Mouse (Mus musculus): ENCODE results near the gene Chst13. TPM values are rescaled to one million over a fixed set of nuclear protein-coding genes. Genes with fewer than 3 reads are reported as not detected.

The Chst13 gene
- 0.12 TPM in 1 of 2 replicates, not detected in the other for polyA plus RNA-seq (2015; fragmentation: Nextera tagmentation; extraction: Ambion mirVana)

GRCm38 (mm10) chr6:90324991-90325390 is at the start of gene Chst13:
Gene Chst13 (minus strand): TSS chr6:90325185.
- Histone ChIP-seq H3K4me1 (replicated peaks) (peaks cover 6% of the 10 kb centered on the region; the same call in 1 of the 2 replicates), H3K27me3 (no peaks in the 10 kb centered on the region), H3K36me3 (no peaks in the 10 kb centered on the region), H3K9me3 (no peaks in the 10 kb centered on the region), H3K9ac (no peak within 1 kb of the TSS), H3K27ac (replicated peaks) (no peak within 1 kb of the TSS), H3K4me2 (peak within 1 kb of the TSS; percentile 46), H3K4me3 (peak within 1 kb of the TSS; percentile 6; the same call in 1 of the 2 replicates)
- no peak for ATAC-seq (ENCODE audit: low FRiP score, low read depth)
- 4% methylated on average over 22 of the region's 22 CpGs for WGBS

- H3K36me3 ChIP-seq: peaks cover 54% of the 10 kb centered on the region
- no peak overlapping the region for H3K9ac ChIP-seq
- H3K4me2 ChIP-seq: no peak overlapping the region
- no peaks in the 10 kb centered on the region for H3K27me3 ChIP-seq
- no peak overlapping the region for H3K4me3 ChIP-seq
- 93% methylated on average over 4 of the region's 4 CpGs for WGBS
- H3K9me3 ChIP-seq: no peaks in the 10 kb centered on the region
- peaks cover 21% of the 10 kb centered on the region for H3K4me1 ChIP-seq (replicated peaks)
- no peak for ATAC-seq (ENCODE audit: low FRiP score, low read depth)
- H3K27ac ChIP-seq (replicated peaks): no peak overlapping the region
Measured at GRCm38 (mm10) chr6:90374647-90375046, 49.7 kb upstream of the Chst13 start.

GRCm38 (mm10) chr6:90369725-90370553 is 45.0 kb upstream of the Chst13 start:
- Histone ChIP-seq H3K36me3 (peaks cover 14% of the 10 kb centered on the region), H3K27me3 (no peaks in the 10 kb centered on the region), H3K9me3 (no peaks in the 10 kb centered on the region), H3K4me2 (peak overlapping the region; percentile 96), H3K27ac (replicated peaks) (peak overlapping the region; percentile 87), H3K9ac (peak overlapping the region; percentile 87), H3K4me1 (replicated peaks) (peaks cover 25% of the 10 kb centered on the region), H3K4me3 (peak overlapping the region; percentile 83)
- WGBS: under 1% methylated on average over 98 of the region's 98 CpGs
- ATAC-seq (ENCODE audit: low FRiP score, low read depth): peak; percentile 84

DNA sequence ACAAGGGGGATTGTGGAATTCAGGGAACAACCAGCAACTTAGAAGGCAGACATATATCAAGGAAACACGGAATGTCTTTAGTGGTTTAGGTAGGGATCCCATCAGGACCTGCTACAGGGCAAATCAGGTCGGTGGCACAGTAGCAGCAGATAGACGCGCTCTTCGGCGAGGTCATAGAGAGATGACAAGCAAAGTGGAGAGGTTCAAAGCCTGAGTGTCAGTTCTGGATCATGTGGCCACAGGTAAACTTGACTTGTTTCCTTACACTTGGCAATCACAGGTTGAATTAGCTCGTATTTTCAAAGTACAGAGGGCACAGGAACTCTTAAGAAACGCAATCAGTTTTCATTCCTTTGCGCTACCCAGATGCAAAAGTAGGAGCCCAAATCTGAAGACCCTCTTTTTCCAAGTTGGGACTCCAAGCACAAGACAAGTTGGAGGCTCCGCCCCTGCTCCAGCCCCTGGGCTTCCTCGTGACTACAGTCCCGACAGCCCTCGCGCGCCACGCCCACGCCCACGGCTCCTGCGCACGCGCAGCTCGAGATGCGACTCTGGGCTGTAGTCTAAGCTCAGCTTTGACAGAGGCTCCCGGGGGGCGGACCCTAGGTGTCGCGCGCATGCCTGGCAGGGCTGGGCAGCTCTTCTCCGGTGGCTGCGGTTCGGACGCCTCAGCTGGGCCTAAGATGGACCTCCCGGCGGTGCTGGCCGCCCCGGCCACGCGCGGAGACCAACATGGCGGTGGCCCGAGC is 44.2 kb upstream of the Chst13 start, which contains the start of gene Zxdc:
TSS of gene Zxdc (plus strand) at position 517 of the 749 bp plus-strand sequence.
- Histone ChIP-seq H3K27ac (replicated peaks) (peak within 1 kb of the TSS; percentile 87), H3K36me3 (peaks cover 7% of the 10 kb centered on the region), H3K9me3 (no peaks in the 10 kb centered on the region), H3K4me2 (peak within 1 kb of the TSS; percentile 96), H3K9ac (peak within 1 kb of the TSS; percentile 87), H3K4me3 (peak within 1 kb of the TSS; percentile 83), H3K4me1 (replicated peaks) (peaks cover 25% of the 10 kb centered on the region), H3K27me3 (no peaks in the 10 kb centered on the region)
- WGBS: 5% methylated on average over 41 of the region's 41 CpGs
- peak; percentile 98 for ATAC-seq (ENCODE audit: low FRiP score, low read depth)

DNA sequence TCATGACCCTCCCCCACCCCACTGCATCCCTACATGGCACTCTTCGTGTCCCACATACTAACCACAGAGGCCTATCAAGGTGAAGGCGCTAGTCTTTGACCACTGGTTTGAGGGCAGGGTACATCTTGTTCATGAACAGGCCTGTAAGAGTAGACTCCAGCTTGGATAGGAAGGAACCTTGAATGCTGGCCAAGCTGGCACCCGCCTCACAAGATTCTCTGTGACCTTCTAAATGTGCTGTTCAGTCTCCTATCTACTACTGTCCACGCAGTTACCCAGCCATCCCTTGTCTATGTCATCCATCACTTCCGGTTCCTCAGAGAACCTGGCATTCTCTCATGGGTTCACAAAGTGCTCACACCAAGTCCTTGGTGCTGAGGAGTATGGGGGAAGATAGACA is 38.3 kb upstream of the Chst13 start:
- Histone ChIP-seq H3K36me3 (no peaks in the 10 kb centered on the region), H3K9ac (no peak overlapping the region), H3K4me1 (replicated peaks) (no peaks in the 10 kb centered on the region; the same call in 1 of the 2 replicates), H3K9me3 (no peaks in the 10 kb centered on the region), H3K27me3 (no peaks in the 10 kb centered on the region), H3K4me2 (no peak overlapping the region), H3K4me3 (no peak overlapping the region), H3K27ac (replicated peaks) (no peak overlapping the region)
- WGBS: 90% methylated on average over 5 of the region's 5 CpGs
- ATAC-seq (ENCODE audit: low FRiP score, low read depth): no peak

DNA sequence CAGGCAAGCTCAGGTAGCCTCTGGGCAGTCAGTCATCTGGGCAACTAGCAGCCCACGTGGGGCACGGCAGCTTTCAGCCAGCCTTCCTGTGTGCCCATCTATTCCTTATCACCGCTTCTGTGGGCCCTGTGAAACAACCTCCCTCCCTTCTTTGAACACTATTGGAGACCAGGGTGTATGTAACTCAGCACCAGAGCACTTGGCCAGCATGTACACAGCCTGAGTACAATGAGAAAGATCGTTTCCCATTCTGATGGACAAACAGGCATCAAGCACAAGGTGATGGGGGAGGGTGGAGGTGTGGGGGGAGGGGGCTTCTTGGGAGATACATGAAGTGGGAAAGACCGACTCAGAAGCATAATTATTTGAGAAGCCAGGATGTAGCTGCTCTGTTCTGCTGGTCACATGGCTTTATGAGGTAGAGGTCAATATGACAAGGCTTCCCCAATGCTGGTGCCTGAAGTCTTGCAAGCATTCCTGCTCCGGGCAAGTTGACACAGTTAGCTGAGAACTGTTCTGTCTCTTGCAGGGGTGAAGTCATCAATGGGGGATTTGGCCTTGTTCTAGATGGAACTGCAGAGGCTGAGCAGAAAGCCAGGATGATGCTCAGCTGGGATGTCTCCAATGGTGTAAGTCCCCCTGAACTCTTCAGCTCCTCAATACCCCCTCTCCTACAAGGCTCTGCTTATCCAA is 36.1 kb upstream of the Chst13 start:
- no peaks in the 10 kb centered on the region; the same call in 1 of the 2 replicates for H3K4me1 ChIP-seq (replicated peaks)
- H3K4me2 ChIP-seq: no peak overlapping the region
- no peaks in the 10 kb centered on the region for H3K36me3 ChIP-seq
- H3K9me3 ChIP-seq: no peaks in the 10 kb centered on the region
- no peak overlapping the region for H3K27ac ChIP-seq (replicated peaks)
- no peak overlapping the region for H3K4me3 ChIP-seq
- WGBS: 87% methylated on average over 6 of the region's 6 CpGs
- no peak for ATAC-seq (ENCODE audit: low FRiP score, low read depth)
- H3K27me3 ChIP-seq: no peaks in the 10 kb centered on the region
- H3K9ac ChIP-seq: no peak overlapping the region

- Histone ChIP-seq H3K27ac (replicated peaks) (no peak overlapping the region), H3K4me2 (no peak overlapping the region), H3K27me3 (no peaks in the 10 kb centered on the region), H3K36me3 (no peaks in the 10 kb centered on the region), H3K4me1 (replicated peaks) (no peaks in the 10 kb centered on the region; the same call in 1 of the 2 replicates), H3K9ac (no peak overlapping the region), H3K9me3 (no peaks in the 10 kb centered on the region), H3K4me3 (no peak overlapping the region)
- WGBS: 55% methylated on average over 7 of the region's 7 CpGs
- peak; percentile 52; the same call in 1 of the 2 replicates for ATAC-seq (ENCODE audit: low FRiP score, low read depth)
Measured at GRCm38 (mm10) chr6:90360024-90360781, 35.2 kb upstream of the Chst13 start.

DNA sequence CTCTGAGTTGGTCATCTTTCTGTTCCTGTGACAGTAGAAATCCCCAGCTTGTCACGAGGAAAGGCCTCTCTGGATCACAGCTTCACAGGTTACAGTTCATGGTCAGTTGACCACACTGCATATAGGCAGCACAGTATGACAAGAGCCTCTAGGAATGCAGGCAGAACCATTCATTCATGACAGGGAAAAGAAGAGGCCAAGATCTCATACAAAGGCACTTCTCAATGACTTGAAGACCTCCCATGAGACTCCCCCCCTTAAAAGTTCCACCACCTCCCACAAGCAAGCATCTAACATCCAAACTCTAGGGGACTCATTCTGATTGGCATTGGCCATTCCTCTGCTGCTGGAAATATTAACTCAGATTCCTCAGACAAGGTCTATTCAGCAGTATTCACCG is 34.5 kb upstream of the Chst13 start:
- ATAC-seq (ENCODE audit: low FRiP score, low read depth): no peak; the same call in 1 of the 2 replicates
- no peak overlapping the region for H3K4me3 ChIP-seq
- H3K27me3 ChIP-seq: no peaks in the 10 kb centered on the region
- no peak overlapping the region for H3K9ac ChIP-seq
- H3K27ac ChIP-seq (replicated peaks): no peak overlapping the region
- H3K36me3 ChIP-seq: no peaks in the 10 kb centered on the region
- H3K4me1 ChIP-seq (replicated peaks): no peaks in the 10 kb centered on the region; the same call in 1 of the 2 replicates
- no peaks in the 10 kb centered on the region for H3K9me3 ChIP-seq
- WGBS: 46% methylated on average over 2 of the region's 2 CpGs
- H3K4me2 ChIP-seq: no peak overlapping the region

DNA sequence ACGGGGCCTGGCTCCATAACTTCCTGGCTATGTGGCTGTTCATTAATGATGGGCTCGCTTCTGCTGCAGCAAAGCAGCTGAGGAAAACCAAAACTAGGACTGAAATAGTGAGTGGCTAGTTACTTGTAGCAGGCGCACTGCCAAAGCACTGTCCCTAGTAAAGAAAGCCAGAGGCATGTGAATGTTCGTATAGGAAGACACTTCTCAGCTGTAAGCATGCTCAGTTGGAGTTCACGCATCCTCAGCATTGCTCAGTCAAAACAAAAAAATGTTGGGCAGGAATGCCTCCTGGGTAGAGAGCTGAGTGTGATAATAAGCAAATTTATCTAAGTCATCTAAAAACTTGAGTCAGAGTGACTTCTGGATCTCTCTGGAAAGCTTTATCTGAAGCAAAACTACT is 33.2 kb upstream of the Chst13 start:
- WGBS: 72% methylated on average over 5 of the region's 5 CpGs
- no peaks in the 10 kb centered on the region; the same call in 1 of the 2 replicates for H3K4me1 ChIP-seq (replicated peaks)
- H3K4me2 ChIP-seq: no peak overlapping the region
- H3K27ac ChIP-seq (replicated peaks): no peak overlapping the region
- H3K27me3 ChIP-seq: no peaks in the 10 kb centered on the region
- ATAC-seq (ENCODE audit: low FRiP score, low read depth): no peak
- no peak overlapping the region for H3K4me3 ChIP-seq
- no peaks in the 10 kb centered on the region for H3K9me3 ChIP-seq
- H3K36me3 ChIP-seq: no peaks in the 10 kb centered on the region
- H3K9ac ChIP-seq: no peak overlapping the region

DNA sequence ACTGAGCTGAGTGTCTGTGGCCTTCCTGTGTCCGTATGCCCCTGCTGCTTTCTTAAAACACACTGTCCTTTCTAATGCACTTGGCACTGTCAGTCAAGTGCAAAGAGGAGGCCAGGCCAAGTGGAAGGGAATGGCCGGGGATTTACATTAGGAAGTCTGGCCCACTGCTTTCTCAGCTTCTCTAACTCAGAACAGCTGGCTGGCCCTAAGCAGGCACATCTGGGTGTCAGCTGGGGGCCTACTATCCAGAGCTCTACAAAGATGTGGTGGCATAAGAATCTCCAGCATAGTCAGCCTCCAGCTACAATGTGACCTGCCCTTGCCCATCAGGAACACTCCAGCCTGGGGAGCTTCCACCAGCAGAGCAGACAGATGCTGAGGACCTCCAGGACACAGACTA is 25.0 kb upstream of the Chst13 start:
- 60% methylated on average over 2 of the region's 2 CpGs for WGBS
- no peak overlapping the region for H3K27ac ChIP-seq (replicated peaks)
- H3K27me3 ChIP-seq: no peaks in the 10 kb centered on the region
- no peak overlapping the region for H3K9ac ChIP-seq
- no peak overlapping the region for H3K4me3 ChIP-seq
- H3K4me2 ChIP-seq: no peak overlapping the region
- no peaks in the 10 kb centered on the region for H3K9me3 ChIP-seq
- H3K4me1 ChIP-seq (replicated peaks): no peaks in the 10 kb centered on the region
- no peaks in the 10 kb centered on the region for H3K36me3 ChIP-seq
- ATAC-seq (ENCODE audit: low FRiP score, low read depth): no peak

DNA sequence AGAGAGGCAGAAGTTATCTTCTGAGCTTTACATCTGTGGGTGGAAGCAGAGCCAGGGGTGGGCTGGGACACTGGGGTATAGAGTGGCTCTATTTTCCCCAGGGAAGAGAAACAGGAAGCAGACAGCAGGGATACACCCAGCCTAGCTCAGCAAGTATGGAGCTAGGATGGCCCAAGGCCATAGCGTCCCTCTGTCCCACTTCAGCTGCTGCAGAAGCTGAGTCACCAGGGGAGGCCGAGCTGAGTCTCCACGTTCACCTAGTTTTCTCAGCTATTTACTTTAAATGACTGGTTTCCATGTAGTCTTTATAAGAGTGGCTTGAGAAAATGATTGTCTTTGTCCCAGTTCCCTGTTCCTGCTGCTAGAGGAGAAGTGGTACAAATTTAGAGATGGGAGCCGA is 23.5 kb upstream of the Chst13 start:
- Histone ChIP-seq H3K4me2 (no peak overlapping the region), H3K9me3 (no peaks in the 10 kb centered on the region), H3K27me3 (no peaks in the 10 kb centered on the region), H3K27ac (replicated peaks) (no peak overlapping the region), H3K4me3 (no peak overlapping the region), H3K4me1 (replicated peaks) (no peaks in the 10 kb centered on the region), H3K9ac (no peak overlapping the region), H3K36me3 (no peaks in the 10 kb centered on the region)
- WGBS: 86% methylated on average over 4 of the region's 4 CpGs
- ATAC-seq (ENCODE audit: low FRiP score, low read depth): no peak

Measured in hindbrain, embryonic 15.5 days (tissue).